Mouse (Mus musculus) gastrocnemius, postnatal 36 days (tissue): ENCODE data around the gene Tgfb3. TPM values are rescaled to one million over a fixed set of nuclear protein-coding genes. Genes with fewer than 3 reads are reported as not detected.

Experiments used
- total RNA-seq, 2 experiments: library from RNA; stranded (reverse); gene quantifications; 2 replicates each; pipeline ENCODE4 v1.2.3; 2021

The Tgfb3 gene
- total RNA-seq, 2 experiments from 2014 or later = 26.0 to 31.0 TPM

Other genes with a start within 250 kb of the Tgfb3 start
- 1 to 10 TPM; 7.8 to 9.0 TPM for gene Ift43, start 3.5 kb upstream of the Tgfb3 start, total RNA-seq
- gene Gpatch2l, start 162.8 kb upstream of the Tgfb3 start, total RNA-seq = 10 to 100 TPM; 11.9 TPM